Mouse (Mus musculus) MEL-GATA-1-ER (cell line): ENCODE data around the gene Rab11fip4.
"Not testable (repeated sequence)": the region's sequence is repeated elsewhere in the genome, so short reads cannot be mapped to it uniquely, and the experiment has no call there.

ENCODE experiments used
- DNase-seq: peaks from one replicate; pipeline ENCODE4 v3.0.0-alpha.2; 2012; ENCODE audit warnings: low read depth; ENCODE audit errors: extremely low read depth

Rab11fip4 gene

GRCm38 (mm10) chr11:79676483-79676967 lies 85.5 kb downstream of the Rab11fip4 start:
- no peak for DNase-seq

- no peak for DNase-seq
Measured at GRCm38 (mm10) chr11:79677402-79677801, 86.4 kb downstream of the Rab11fip4 start.

- no peak for DNase-seq
Measured at GRCm38 (mm10) chr11:79678363-79679153, 87.5 kb downstream of the Rab11fip4 start.

GRCm38 (mm10) chr11:79679929-79680328 lies 88.9 kb downstream of the Rab11fip4 start:
- no peak for DNase-seq

- no peak for DNase-seq
Measured at GRCm38 (mm10) chr11:79680559-79680958, 89.5 kb downstream of the Rab11fip4 start.

GRCm38 (mm10) chr11:79681182-79681581 lies 90.2 kb downstream of the Rab11fip4 start:
- no peak for DNase-seq

- DNase-seq, result no peak
Measured at GRCm38 (mm10) chr11:79681798-79682197, 90.8 kb downstream of the Rab11fip4 start.

GRCm38 (mm10) chr11:79685109-79685508 lies 94.1 kb downstream of the Rab11fip4 start:
- DNase-seq, result no peak

GRCm38 (mm10) chr11:79686501-79687121 lies 95.6 kb downstream of the Rab11fip4 start:
- peak; percentile 31 for DNase-seq

GRCm38 (mm10) chr11:79689916-79690315 lies 98.9 kb downstream of the Rab11fip4 start:
- DNase-seq, result no peak

GRCm38 (mm10) chr11:79691513-79691912 lies 100.5 kb downstream of the Rab11fip4 start:
- no peak for DNase-seq

GRCm38 (mm10) chr11:79696390-79697307 lies 105.6 kb downstream of the Rab11fip4 start:
- DNase-seq, result no peak

- no peak for DNase-seq
Measured at GRCm38 (mm10) chr11:79698071-79698470, 107.1 kb downstream of the Rab11fip4 start.

GRCm38 (mm10) chr11:79698542-79698941 lies 107.5 kb downstream of the Rab11fip4 start:
- not testable (repeated sequence) for DNase-seq

GRCm38 (mm10) chr11:79701466-79701865 lies 110.5 kb downstream of the Rab11fip4 start:
- DNase-seq, result no peak

- no peak for DNase-seq
Measured at GRCm38 (mm10) chr11:79702092-79702491, 111.1 kb downstream of the Rab11fip4 start.

GRCm38 (mm10) chr11:79703452-79703851 lies 112.4 kb downstream of the Rab11fip4 start:
- peak; percentile 91 for DNase-seq

- peak; percentile 49 for DNase-seq
Measured at GRCm38 (mm10) chr11:79703885-79704291, 112.9 kb downstream of the Rab11fip4 start.

GRCm38 (mm10) chr11:79704318-79705150 lies 113.5 kb downstream of the Rab11fip4 start:
- peak; percentile 52 for DNase-seq

- DNase-seq, result no peak
Measured at GRCm38 (mm10) chr11:79707084-79707483, 116.1 kb downstream of the Rab11fip4 start.
